Mouse (Mus musculus) neural tube, embryonic 14.5 days (tissue): ENCODE measurements at regions not wholly inside any gene's neighbourhood (a gene's known extent, or its start where the extent isn't known, plus 50 kb on each side); places are given as distances from the start of the nearest gene placed in this dataset.

Experiments used
- ATAC-seq: fragments of 200-750 bp; cut with Nextera tagmentation; 2 replicates; pipeline ENCODE4 v1.8.0; 2017; ENCODE audit warnings: low read depth, mild to moderate bottlenecking, moderate TSS enrichment, moderate library complexity
- H3K27ac ChIP-seq: fragments of 300-500 bp; sonication (generic); 2 replicates; pipeline ENCODE4 v1.5.1; 2014; ENCODE audit warnings: low read depth, mild to moderate bottlenecking, control low read depth, low read length, moderate library complexity, mixed read lengths
- H3K27me3 ChIP-seq: fragments of 300-500 bp; sonication (generic); 2 replicates; pipeline ENCODE4 v1.6.1; 2014; ENCODE audit warnings: low read length; ENCODE audit not compliant: control insufficient read depth, insufficient read depth
- H3K36me3 ChIP-seq: fragments of 300-500 bp; sonication (generic); 2 replicates; pipeline ENCODE4 v1.6.1; 2014; ENCODE audit warnings: low read length, mixed read lengths; ENCODE audit not compliant: control insufficient read depth, insufficient read depth
- H3K4me1 ChIP-seq: fragments of 300-500 bp; sonication (generic); 2 replicates; pipeline ENCODE4 v1.6.1; 2014; ENCODE audit warnings: low read length; ENCODE audit not compliant: control insufficient read depth, insufficient read depth
- H3K4me2 ChIP-seq: fragments of 300-500 bp; sonication (generic); 2 replicates; pipeline ENCODE4 v1.6.1; 2014; ENCODE audit warnings: mild to moderate bottlenecking, low read depth, low read length, control low read depth
- H3K4me3 ChIP-seq: fragments of 300-500 bp; sonication (generic); 2 replicates; pipeline ENCODE4 v1.5.1; 2014; ENCODE audit warnings: low read depth, low read length, control low read depth, mixed read lengths
- H3K9ac ChIP-seq: fragments of 300-500 bp; sonication (generic); replicated peaks from 2 replicates; pipeline ENCODE4 v1.6.1; 2014; ENCODE audit warnings: low read depth, mild to moderate bottlenecking, control low read depth, low read length, mixed read lengths
- H3K9me3 ChIP-seq: fragments of 300-500 bp; sonication (generic); 2 replicates; pipeline ENCODE4 v1.6.1; 2016; ENCODE audit warnings: low read length; ENCODE audit not compliant: control insufficient read depth
- WGBS: fragments of 180-500 bp; shearing (Covaris S2); extraction: QIAGEN DNeasy Blood & Tissue Kit; methylation state at CpG from one replicate; pipeline ENCODE4 v1.1.7; 2014; 5-methylcytosine and 5-hydroxymethylcytosine counted together

DNA sequence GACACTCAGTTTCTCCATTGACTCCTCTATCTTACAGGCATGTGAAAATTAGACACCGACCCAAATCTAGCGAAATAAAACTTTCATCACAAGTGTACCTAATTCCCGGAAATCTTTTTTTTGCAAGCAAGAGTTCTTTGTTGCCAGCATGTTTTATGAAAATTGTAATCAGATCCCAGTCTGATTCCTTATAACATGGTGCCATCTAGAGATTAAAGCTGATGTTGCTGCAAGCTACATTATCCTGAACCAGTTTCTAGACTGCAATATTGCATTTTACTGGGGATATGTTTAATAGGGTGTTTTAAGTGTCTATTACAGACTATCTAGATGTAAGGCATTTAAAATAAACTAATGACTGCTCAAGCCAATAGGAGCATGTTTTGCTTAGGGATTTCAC lies 110.9 kb upstream of the Gpc5 start:
- WGBS = 81% methylated on average over 3 of the region's 3 CpGs
- H3K9ac ChIP-seq = no peak overlapping the region
- no peaks in the 10 kb centered on the region for H3K27me3 ChIP-seq
- H3K4me3 ChIP-seq = no peak overlapping the region
- ATAC-seq = no peak
- no peak overlapping the region for H3K4me2 ChIP-seq
- no peaks in the 10 kb centered on the region for H3K9me3 ChIP-seq
- no peaks in the 10 kb centered on the region for H3K4me1 ChIP-seq
- H3K27ac ChIP-seq = no peak overlapping the region
- no peaks in the 10 kb centered on the region for H3K36me3 ChIP-seq

DNA sequence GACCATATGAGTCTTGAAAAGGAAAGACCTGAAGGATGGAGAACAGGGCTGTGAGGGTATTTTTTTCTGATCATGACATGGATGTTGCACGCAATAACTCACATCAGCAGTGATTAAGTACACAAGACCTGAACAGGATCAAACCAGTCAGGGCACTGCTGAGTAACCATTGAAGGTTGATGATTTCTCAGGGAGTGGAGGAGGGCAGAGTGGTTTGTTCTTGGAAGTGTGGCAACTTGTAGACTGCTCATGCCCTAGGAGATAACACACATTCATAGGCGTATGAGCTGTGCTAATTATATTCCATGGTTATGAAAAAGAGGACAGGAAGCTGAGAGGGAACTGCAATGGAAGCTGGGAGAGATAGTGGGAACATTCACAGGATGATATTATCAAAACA lies 88.8 kb upstream of the Gpc5 start:
- H3K27ac ChIP-seq = no peak overlapping the region
- H3K27me3 ChIP-seq = no peaks in the 10 kb centered on the region
- WGBS = 88% methylated on average over 2 of the region's 2 CpGs
- no peak overlapping the region for H3K9ac ChIP-seq
- H3K4me1 ChIP-seq = no peaks in the 10 kb centered on the region
- no peaks in the 10 kb centered on the region for H3K9me3 ChIP-seq
- H3K4me3 ChIP-seq = no peak overlapping the region
- no peak for ATAC-seq
- no peak overlapping the region for H3K4me2 ChIP-seq
- H3K36me3 ChIP-seq = no peaks in the 10 kb centered on the region

DNA sequence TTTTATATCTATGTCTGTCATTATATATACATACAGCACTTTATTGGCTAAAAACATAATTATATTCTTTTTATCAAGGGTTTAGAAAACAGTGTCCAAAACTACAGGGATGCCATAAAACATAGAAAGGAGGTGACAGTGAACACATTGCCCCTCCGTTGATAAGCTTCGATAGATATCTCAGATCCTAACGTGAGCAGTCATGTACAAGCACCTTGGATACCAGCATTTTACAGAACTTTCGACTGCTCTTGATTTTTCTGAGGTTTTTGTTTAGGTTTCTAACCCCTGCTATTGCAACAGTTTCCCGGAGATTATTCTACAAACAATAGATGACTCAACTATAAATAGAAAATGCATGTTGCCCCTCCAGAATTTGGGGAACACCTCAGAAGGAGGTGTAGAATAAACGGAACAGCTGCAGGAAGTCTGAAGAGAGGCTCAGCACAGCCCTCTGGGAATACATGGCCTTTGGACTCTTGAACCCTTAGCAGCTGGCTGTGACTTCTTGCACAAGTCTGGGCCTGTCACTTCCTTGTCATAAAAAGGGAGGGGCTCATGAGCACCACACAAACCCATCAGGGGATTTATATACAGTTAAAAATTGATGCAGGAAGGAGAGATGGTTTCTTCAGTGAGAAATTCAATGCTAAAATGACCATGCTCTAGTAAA lies 87.1 kb upstream of the Gpc5 start:
- no peak overlapping the region for H3K4me3 ChIP-seq
- H3K36me3 ChIP-seq = no peaks in the 10 kb centered on the region
- no peak overlapping the region for H3K9ac ChIP-seq
- H3K27me3 ChIP-seq = no peaks in the 10 kb centered on the region
- no peak for ATAC-seq
- no peak overlapping the region for H3K27ac ChIP-seq
- no peaks in the 10 kb centered on the region for H3K9me3 ChIP-seq
- no peaks in the 10 kb centered on the region for H3K4me1 ChIP-seq
- H3K4me2 ChIP-seq = no peak overlapping the region
- 84% methylated on average over 6 of the region's 6 CpGs for WGBS

DNA sequence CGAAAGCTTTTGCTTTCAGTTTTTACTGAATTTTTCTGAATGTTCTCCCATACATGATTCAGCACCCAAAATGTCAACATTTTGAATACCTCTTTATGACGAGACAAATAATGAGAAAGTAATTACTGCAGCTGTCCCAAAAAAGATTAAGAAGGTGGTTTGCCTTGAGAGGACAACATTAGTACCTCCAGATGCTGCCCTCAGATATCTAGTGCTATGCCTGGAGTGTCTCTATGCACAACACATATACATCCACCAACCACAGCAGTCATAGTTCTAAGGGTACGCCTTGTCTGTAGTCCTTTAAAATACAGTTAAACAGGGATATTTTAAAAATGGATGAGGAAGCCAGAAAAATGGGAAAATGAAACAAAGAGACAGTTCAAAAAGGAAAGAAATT lies 81.1 kb upstream of the Gpc5 start:
- no peak for ATAC-seq
- H3K27ac ChIP-seq = no peak overlapping the region
- 92% methylated on average over 3 of the region's 3 CpGs for WGBS
- no peaks in the 10 kb centered on the region for H3K36me3 ChIP-seq
- no peaks in the 10 kb centered on the region for H3K9me3 ChIP-seq
- no peak overlapping the region for H3K9ac ChIP-seq
- no peak overlapping the region for H3K4me3 ChIP-seq
- no peaks in the 10 kb centered on the region for H3K4me1 ChIP-seq
- H3K27me3 ChIP-seq = no peaks in the 10 kb centered on the region
- H3K4me2 ChIP-seq = no peak overlapping the region

DNA sequence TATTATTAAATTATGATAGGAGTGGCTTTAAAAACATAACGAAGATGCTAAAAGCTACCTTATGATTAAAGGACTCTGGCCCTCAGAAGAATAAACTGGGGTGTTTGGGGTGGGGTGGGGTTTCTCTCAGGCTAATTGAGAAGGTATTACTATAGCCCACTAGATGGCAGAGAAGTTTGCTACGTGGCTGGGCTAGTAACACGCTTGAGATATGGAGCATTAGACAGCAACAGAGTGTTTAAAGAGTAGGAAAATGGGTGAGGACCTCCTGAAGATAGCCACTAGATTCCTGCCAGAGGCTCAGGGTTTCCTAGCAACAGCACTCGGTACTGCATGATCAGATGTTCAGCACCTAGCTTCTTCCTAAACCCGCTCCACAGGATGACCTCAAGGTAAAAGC lies 76.7 kb upstream of the Gpc5 start:
- ATAC-seq = peak; percentile 44; the same call in 1 of the 2 replicates

DNA sequence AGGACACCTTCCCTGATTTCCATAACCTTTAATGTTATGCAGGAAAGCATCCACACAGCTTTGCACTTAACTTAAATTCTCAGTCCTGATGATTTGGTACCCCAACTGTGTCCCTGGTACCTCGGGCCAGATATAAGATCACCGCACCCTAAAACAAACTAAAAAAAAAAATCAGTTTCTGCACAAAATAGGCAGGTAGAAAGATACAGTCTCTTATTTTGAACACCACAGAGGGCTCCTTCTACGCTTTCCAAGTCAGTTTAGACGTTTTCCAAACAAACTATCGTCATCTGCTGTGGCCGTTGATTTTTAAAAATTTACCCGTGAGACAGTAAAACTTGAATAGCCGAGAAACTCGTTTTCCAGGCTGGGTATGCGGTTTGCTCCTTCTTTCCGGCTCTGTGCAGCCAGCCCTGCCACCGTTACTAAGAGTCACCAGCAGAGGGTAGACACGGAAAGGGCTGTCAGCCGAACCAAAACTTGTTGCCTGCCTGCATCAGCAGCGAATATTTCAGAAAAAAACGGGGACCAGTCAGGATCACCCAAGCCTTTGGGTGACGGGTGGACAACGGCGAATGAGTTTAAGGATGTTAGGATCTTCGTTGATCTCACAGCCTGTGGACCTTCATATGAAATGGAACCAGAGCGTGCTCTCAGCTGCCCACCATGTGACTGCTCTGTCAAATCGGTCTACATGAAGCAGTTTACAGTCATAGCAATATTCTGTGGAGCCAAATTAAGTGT lies 74.4 kb upstream of the Gpc5 start:
- Histone ChIP-seq H3K4me2 (peak overlapping the region; percentile 53), H3K4me1 (no peaks in the 10 kb centered on the region), H3K4me3 (peak overlapping the region; percentile 21), H3K36me3 (no peaks in the 10 kb centered on the region), H3K9me3 (no peaks in the 10 kb centered on the region), H3K27ac (no peak overlapping the region), H3K9ac (no peak overlapping the region), H3K27me3 (no peaks in the 10 kb centered on the region)
- ATAC-seq = peak; percentile 89
- 24% methylated on average over 22 of the region's 22 CpGs for WGBS

More for the DNA sequence above, 76.7 kb upstream of the Gpc5 start:
- H3K4me1 ChIP-seq = no peaks in the 10 kb centered on the region
- no peak overlapping the region for H3K27ac ChIP-seq
- no peak overlapping the region for H3K4me2 ChIP-seq
- WGBS = 37% methylated on average over 5 of the region's 5 CpGs
- no peak overlapping the region for H3K9ac ChIP-seq
- H3K9me3 ChIP-seq = no peaks in the 10 kb centered on the region
- no peaks in the 10 kb centered on the region for H3K27me3 ChIP-seq
- H3K4me3 ChIP-seq = no peak overlapping the region
- H3K36me3 ChIP-seq = no peaks in the 10 kb centered on the region

DNA sequence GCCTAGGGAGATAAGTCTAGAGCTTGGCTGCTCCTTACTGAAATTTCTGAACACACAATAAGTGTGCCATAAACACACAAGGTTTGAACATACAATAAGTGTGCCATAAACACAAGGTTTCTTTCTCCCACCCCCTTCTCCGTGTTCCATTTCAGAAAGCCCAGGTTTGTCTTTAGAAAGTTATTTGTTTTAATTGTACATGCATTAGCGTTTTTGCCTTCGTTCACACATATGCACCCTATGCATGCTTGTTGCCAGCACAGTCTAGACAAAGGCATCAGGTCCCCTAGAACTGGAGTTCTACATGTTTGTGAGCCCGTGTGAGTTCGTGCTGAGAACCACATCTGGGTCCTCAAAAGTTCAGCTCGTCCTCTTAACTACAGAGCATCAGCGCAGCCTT lies 64.0 kb upstream of the Gpc5 start:
- H3K27ac ChIP-seq = no peak overlapping the region
- no peaks in the 10 kb centered on the region for H3K4me1 ChIP-seq
- H3K9me3 ChIP-seq = no peaks in the 10 kb centered on the region
- no peaks in the 10 kb centered on the region for H3K27me3 ChIP-seq
- 85% methylated on average over 7 of the region's 7 CpGs for WGBS
- no peaks in the 10 kb centered on the region for H3K36me3 ChIP-seq
- H3K4me2 ChIP-seq = no peak overlapping the region
- H3K9ac ChIP-seq = no peak overlapping the region
- no peak overlapping the region for H3K4me3 ChIP-seq
- ATAC-seq = no peak

DNA sequence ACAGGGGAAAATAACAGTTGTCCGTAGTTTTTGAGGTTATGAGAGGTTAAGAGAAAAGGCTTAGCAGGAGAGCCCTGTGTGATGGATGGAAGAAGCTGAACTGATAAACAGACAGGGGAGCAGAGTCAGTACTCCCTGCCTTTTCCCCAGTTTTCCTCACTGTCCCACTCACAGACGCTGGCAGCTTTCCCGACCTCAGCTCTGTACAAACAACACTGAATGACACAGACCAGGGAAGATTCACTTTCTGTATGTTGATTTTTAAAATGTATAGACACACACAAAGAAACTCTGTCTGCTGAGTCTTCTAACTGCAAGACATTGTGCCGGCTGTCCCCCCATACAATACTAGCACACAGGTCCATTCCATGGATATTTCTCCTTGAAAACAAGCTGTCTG lies 60.3 kb upstream of the Gpc5 start:
- no peaks in the 10 kb centered on the region for H3K36me3 ChIP-seq
- 52% methylated on average over 4 of the region's 4 CpGs for WGBS
- ATAC-seq = no peak

DNA sequence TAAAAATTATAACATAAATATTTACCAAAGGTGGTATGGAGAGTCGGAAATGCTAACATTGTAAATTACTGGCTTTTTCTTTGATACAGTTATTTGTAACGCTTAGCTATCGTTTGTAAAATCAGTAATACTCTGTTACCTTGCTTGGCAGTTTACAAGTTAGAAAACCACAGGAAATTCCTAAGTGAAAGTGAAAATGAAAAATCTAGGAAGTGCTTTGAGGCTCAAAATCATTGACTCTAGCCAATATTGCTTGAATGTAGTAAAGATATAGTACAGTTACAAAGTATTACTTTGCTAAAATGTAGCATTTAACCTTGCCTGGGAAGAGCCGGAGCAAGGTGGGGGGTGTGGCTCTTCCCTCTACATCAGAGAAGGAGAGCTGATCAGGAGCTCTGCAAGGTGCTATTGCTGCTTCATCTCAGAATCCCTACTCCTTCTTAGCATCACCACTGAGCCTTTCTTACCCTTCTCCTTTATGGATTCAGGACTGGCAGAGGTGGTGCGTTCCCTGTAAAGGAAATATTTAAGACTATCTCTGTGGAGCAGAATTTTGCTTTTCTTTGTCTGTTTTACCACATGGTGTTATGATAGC lies 58.5 kb upstream of the Gpc5 start:
- H3K27me3 ChIP-seq = no peaks in the 10 kb centered on the region
- H3K4me1 ChIP-seq = no peaks in the 10 kb centered on the region
- no peak overlapping the region for H3K4me2 ChIP-seq
- H3K4me3 ChIP-seq = no peak overlapping the region
- H3K36me3 ChIP-seq = no peaks in the 10 kb centered on the region
- 93% methylated on average over 5 of the region's 5 CpGs for WGBS
- no peak overlapping the region for H3K27ac ChIP-seq
- H3K9me3 ChIP-seq = no peaks in the 10 kb centered on the region
- no peak for ATAC-seq
- H3K9ac ChIP-seq = no peak overlapping the region

More for the DNA sequence above, 60.3 kb upstream of the Gpc5 start:
- Histone ChIP-seq H3K4me2 (no peak overlapping the region), H3K9me3 (no peaks in the 10 kb centered on the region), H3K27ac (no peak overlapping the region), H3K9ac (no peak overlapping the region), H3K27me3 (no peaks in the 10 kb centered on the region), H3K4me3 (no peak overlapping the region), H3K4me1 (no peaks in the 10 kb centered on the region)
